Mouse (Mus musculus): Measurements from ENCODE around the gene Fus. TPM values are rescaled to one million over a fixed set of nuclear protein-coding genes. Genes with fewer than 3 reads are reported as not detected.
A peak's percentile ranks its signal among the peaks of the same experiment; 100 is the strongest.

Gene Fus
- polyA plus RNA-seq, 1 experiment from 2014 or later, result 120 TPM

GRCm38 (mm10) chr7:128031403-128031976, 64.2 kb downstream of the Fus start:
- TF ChIP-seq CTCF (IDR thresholded peaks at IDR 0.05; ENCODE audit: low read depth), result no peak
- no peak overlapping the region for H3K4me3 ChIP-seq (ENCODE audit: low read depth, low read length)
- H3K36me3 ChIP-seq (ENCODE audit: control insufficient read depth, insufficient read depth), result no peaks in the 10 kb centered on the region
- H3K9ac ChIP-seq (ENCODE audit: low read depth, low read length), result no peak overlapping the region; the same call in 1 of the 2 replicates
- peak overlapping the region; percentile 44 for H3K4me2 ChIP-seq (replicated peaks; ENCODE audit: low read depth)
- H3K9me3 ChIP-seq (ENCODE audit: control insufficient read depth), result no peaks in the 10 kb centered on the region
- H3K4me1 ChIP-seq (replicated peaks; ENCODE audit: control insufficient read depth, insufficient read depth, low read length), result no peaks in the 10 kb centered on the region
- ATAC-seq, result peak; percentile 75
- peak overlapping the region; percentile 93 for H3K27ac ChIP-seq (ENCODE audit: low read depth, low read length)
- 30% methylated on average over 9 of the region's 9 CpGs for WGBS
- H3K27me3 ChIP-seq (replicated peaks; ENCODE audit: control insufficient read depth, insufficient read depth, low read length), result no peaks in the 10 kb centered on the region

- TF ChIP-seq CTCF (IDR thresholded peaks at IDR 0.05; ENCODE audit: low read depth), result no peak
- Histone ChIP-seq H3K9me3 (ENCODE audit: control insufficient read depth) (no peaks in the 10 kb centered on the region), H3K4me2 (replicated peaks; ENCODE audit: low read depth) (peak overlapping the region; percentile 44), H3K27me3 (replicated peaks; ENCODE audit: control insufficient read depth, insufficient read depth, low read length) (no peaks in the 10 kb centered on the region), H3K36me3 (ENCODE audit: control insufficient read depth, insufficient read depth) (no peaks in the 10 kb centered on the region), H3K27ac (ENCODE audit: low read depth, low read length) (peak overlapping the region; percentile 93), H3K4me1 (replicated peaks; ENCODE audit: control insufficient read depth, insufficient read depth, low read length) (no peaks in the 10 kb centered on the region), H3K9ac (ENCODE audit: low read depth, low read length) (peak overlapping the region; percentile 31; the same call in 1 of the 2 replicates), H3K4me3 (ENCODE audit: low read depth, low read length) (no peak overlapping the region)
- peak; percentile 93 for ATAC-seq
- 39% methylated on average over 5 of the region's 5 CpGs for WGBS
Observed at GRCm38 (mm10) chr7:128032290-128032988, 65.2 kb downstream of the Fus start.

- no peaks in the 10 kb centered on the region for H3K27me3 ChIP-seq (replicated peaks; ENCODE audit: control insufficient read depth, insufficient read depth, low read length)
- no peak overlapping the region for H3K4me3 ChIP-seq (ENCODE audit: low read depth, low read length)
- no peaks in the 10 kb centered on the region for H3K9me3 ChIP-seq (ENCODE audit: control insufficient read depth)
- H3K9ac ChIP-seq (ENCODE audit: low read depth, low read length), result no peak overlapping the region
- H3K27ac ChIP-seq (ENCODE audit: low read depth, low read length), result peak overlapping the region; percentile 63
- H3K4me2 ChIP-seq (replicated peaks; ENCODE audit: low read depth), result peak overlapping the region; percentile 44; the same call in 1 of the 2 replicates
- TF ChIP-seq CTCF (IDR thresholded peaks at IDR 0.05; ENCODE audit: low read depth), result no peak
- no peaks in the 10 kb centered on the region for H3K4me1 ChIP-seq (replicated peaks; ENCODE audit: control insufficient read depth, insufficient read depth, low read length)
- WGBS, result 42% methylated on average over 3 of the region's 3 CpGs
- peak; percentile 61 for ATAC-seq
- no peaks in the 10 kb centered on the region for H3K36me3 ChIP-seq (ENCODE audit: control insufficient read depth, insufficient read depth)
Observed at GRCm38 (mm10) chr7:128032989-128033293, 65.7 kb downstream of the Fus start.

- Histone ChIP-seq H3K4me3 (ENCODE audit: low read depth, low read length) (no peak overlapping the region), H3K27me3 (replicated peaks; ENCODE audit: control insufficient read depth, insufficient read depth, low read length) (no peaks in the 10 kb centered on the region), H3K4me2 (replicated peaks; ENCODE audit: low read depth) (no peak overlapping the region), H3K4me1 (replicated peaks; ENCODE audit: control insufficient read depth, insufficient read depth, low read length) (no peaks in the 10 kb centered on the region), H3K27ac (ENCODE audit: low read depth, low read length) (peak overlapping the region; percentile 63), H3K9ac (ENCODE audit: low read depth, low read length) (no peak overlapping the region), H3K9me3 (ENCODE audit: control insufficient read depth) (no peaks in the 10 kb centered on the region), H3K36me3 (ENCODE audit: control insufficient read depth, insufficient read depth) (no peaks in the 10 kb centered on the region)
- 72% methylated on average over 4 of the region's 4 CpGs for WGBS
- TF ChIP-seq CTCF (IDR thresholded peaks at IDR 0.05; ENCODE audit: low read depth), result no peak
- no peak for ATAC-seq
Observed at GRCm38 (mm10) chr7:128033616-128034015, 66.4 kb downstream of the Fus start.

Other genes with a start within 250 kb of the Fus start
- not detected in 2 replicates for gene Ctf2, start 235.3 kb upstream of the Fus start, polyA plus RNA-seq (2015; fragmentation: Nextera tagmentation; extraction: Ambion mirVana)
- gene Fbxl19, start 222.9 kb upstream of the Fus start, polyA plus RNA-seq (2015; fragmentation: Nextera tagmentation; extraction: Ambion mirVana), result 2.1 and 2.2 TPM in 2 replicates
- 18.7 and 21.8 TPM in 2 replicates for gene Orai3, start 197.6 kb upstream of the Fus start, polyA plus RNA-seq (2015; fragmentation: Nextera tagmentation; extraction: Ambion mirVana)
- gene Setd1a, start 190.8 kb upstream of the Fus start, polyA plus RNA-seq (2015; fragmentation: Nextera tagmentation; extraction: Ambion mirVana), result 9.7 and 9.9 TPM in 2 replicates
- gene Gm49388, start 181.8 kb upstream of the Fus start, polyA plus RNA-seq (2015; fragmentation: Nextera tagmentation; extraction: Ambion mirVana), result not detected in 2 replicates
- gene Hsd3b7, start 166.9 kb upstream of the Fus start, polyA plus RNA-seq (2015; fragmentation: Nextera tagmentation; extraction: Ambion mirVana), result 35.2 and 37.3 TPM in 2 replicates
- 38.9 and 46.6 TPM in 2 replicates for gene Stx4a, start 143.2 kb upstream of the Fus start, polyA plus RNA-seq (2015; fragmentation: Nextera tagmentation; extraction: Ambion mirVana)
- 0.74 and 1.1 TPM in 2 replicates for gene Stx1b, start 142.9 kb upstream of the Fus start, polyA plus RNA-seq (2015; fragmentation: Nextera tagmentation; extraction: Ambion mirVana)
- 4.5 and 5.4 TPM in 2 replicates for gene Zfp646, start 91.2 kb upstream of the Fus start, polyA plus RNA-seq (2015; fragmentation: Nextera tagmentation; extraction: Ambion mirVana)
- gene Zfp668, start 90.6 kb upstream of the Fus start, polyA plus RNA-seq (2015; fragmentation: Nextera tagmentation; extraction: Ambion mirVana), result 5.4 and 6.1 TPM in 2 replicates
- 2.4 and 2.9 TPM in 2 replicates for gene Prss53, start 76.5 kb upstream of the Fus start, polyA plus RNA-seq (2015; fragmentation: Nextera tagmentation; extraction: Ambion mirVana)
- gene Gm21974, start 72.0 kb upstream of the Fus start, polyA plus RNA-seq (2015; fragmentation: Nextera tagmentation; extraction: Ambion mirVana), result not detected in 2 replicates
- 194 and 219 TPM in 2 replicates for gene Vkorc1, start 71.8 kb upstream of the Fus start, polyA plus RNA-seq (2015; fragmentation: Nextera tagmentation; extraction: Ambion mirVana)
- gene Bckdk, start 63.4 kb upstream of the Fus start, polyA plus RNA-seq (2015; fragmentation: Nextera tagmentation; extraction: Ambion mirVana), result 94.0 and 94.2 TPM in 2 replicates
- 17.4 and 18.0 TPM in 2 replicates for gene Kat8, start 54.9 kb upstream of the Fus start, polyA plus RNA-seq (2015; fragmentation: Nextera tagmentation; extraction: Ambion mirVana)
- gene Prss8, start 37.4 kb upstream of the Fus start, polyA plus RNA-seq (2015; fragmentation: Nextera tagmentation; extraction: Ambion mirVana), result 63.0 and 64.4 TPM in 2 replicates
- 6.3 and 6.6 TPM in 2 replicates for gene Prss36, start 20.7 kb upstream of the Fus start, polyA plus RNA-seq (2015; fragmentation: Nextera tagmentation; extraction: Ambion mirVana)
- gene Pycard, start 26.4 kb downstream of the Fus start, polyA plus RNA-seq (2015; fragmentation: Nextera tagmentation; extraction: Ambion mirVana), result 537 and 545 TPM in 2 replicates
- gene Trim72, start 36.5 kb downstream of the Fus start, polyA plus RNA-seq (2015; fragmentation: Nextera tagmentation; extraction: Ambion mirVana), result 0.29 and 0.47 TPM in 2 replicates
- 0.70 and 0.88 TPM in 2 replicates for gene Itgam, start 95.2 kb downstream of the Fus start, polyA plus RNA-seq (2015; fragmentation: Nextera tagmentation; extraction: Ambion mirVana)
- not detected in 2 replicates for gene Gm49368, start 95.2 kb downstream of the Fus start, polyA plus RNA-seq (2015; fragmentation: Nextera tagmentation; extraction: Ambion mirVana)
- gene Itgax, start 162.1 kb downstream of the Fus start, polyA plus RNA-seq (2015; fragmentation: Nextera tagmentation; extraction: Ambion mirVana), result 1.6 TPM in 2 replicates
- not detected in 2 replicates for gene Itgad, start 186.9 kb downstream of the Fus start, polyA plus RNA-seq (2015; fragmentation: Nextera tagmentation; extraction: Ambion mirVana)
- gene Cox6a2, start 238.9 kb downstream of the Fus start, polyA plus RNA-seq (2015; fragmentation: Nextera tagmentation; extraction: Ambion mirVana), result 0.24 and 0.90 TPM in 2 replicates

Measured in intestine, postnatal 0 days (tissue).